Mouse (Mus musculus): ENCODE measurements around the gene Abcc9. TPM values are rescaled to one million over a fixed set of nuclear protein-coding genes. Genes with fewer than 3 reads are reported as not detected.

Abcc9 gene
- polyA plus RNA-seq, 2 experiments = 1.0 to 2.0 TPM

- Histone ChIP-seq H3K4me2 (ENCODE audit: low read depth) (no peak overlapping the region), H3K27me3 (ENCODE audit: control insufficient read depth, insufficient read depth, low read length) (no peaks in the 10 kb centered on the region), H3K4me1 (replicated peaks; ENCODE audit: control insufficient read depth in 2 of 2, insufficient read depth in 2 of 2, low read length in 1 of 2) (no peaks in the 10 kb centered on the region), H3K9ac (replicated peaks) (no peak overlapping the region), H3K9me3 (ENCODE audit: control insufficient read depth, low read length) (no peaks in the 10 kb centered on the region), H3K27ac (no peak overlapping the region), H3K4me3 (ENCODE audit: insufficient read depth in 1 of 2, low read depth in 2 of 2, low read length in 2 of 2) (no peak overlapping the region), H3K36me3 (replicated peaks; ENCODE audit: control insufficient read depth, insufficient read depth, low read depth) (no peaks in the 10 kb centered on the region)
- ATAC-seq (ENCODE audit: insufficient read depth) (no peak), DNase-seq (ENCODE audit: low read depth in 3 of 3, low spot score in 3 of 3) (no peak)
- 49% methylated on average over 5 of the region's 5 CpGs for WGBS (ENCODE audit: insufficient replicate concordance)
- TF ChIP-seq EP300 (IDR thresholded peaks at IDR 0.05; ENCODE audit: low read depth) (no peak), CTCF (IDR thresholded peaks at IDR 0.05; ENCODE audit: low read depth) (peak; percentile 60)
These were observed 43.1 kb downstream of the Abcc9 start for GRCm38 (mm10) chr6:142659038-142659437.

- H3K9ac ChIP-seq (replicated peaks) = no peak overlapping the region
- H3K27me3 ChIP-seq (ENCODE audit: control insufficient read depth, insufficient read depth, low read length) = no peaks in the 10 kb centered on the region
- ATAC-seq (ENCODE audit: insufficient read depth) (no peak), DNase-seq (ENCODE audit: low read depth in 3 of 3, low spot score in 3 of 3) (no peak)
- H3K4me2 ChIP-seq (ENCODE audit: low read depth) = no peak overlapping the region
- H3K4me1 ChIP-seq (replicated peaks; ENCODE audit: control insufficient read depth in 2 of 2, insufficient read depth in 2 of 2, low read length in 1 of 2) = no peaks in the 10 kb centered on the region
- H3K4me3 ChIP-seq (ENCODE audit: insufficient read depth in 1 of 2, low read depth in 2 of 2, low read length in 2 of 2) = no peak overlapping the region
- WGBS (ENCODE audit: insufficient replicate concordance) = 54% methylated on average over 5 of the region's 5 CpGs
- H3K9me3 ChIP-seq (ENCODE audit: control insufficient read depth, low read length) = no peaks in the 10 kb centered on the region
- TF ChIP-seq EP300 (IDR thresholded peaks at IDR 0.05; ENCODE audit: low read depth) (no peak), CTCF (IDR thresholded peaks at IDR 0.05; ENCODE audit: low read depth) (no peak)
- no peaks in the 10 kb centered on the region for H3K36me3 ChIP-seq (replicated peaks; ENCODE audit: control insufficient read depth, insufficient read depth, low read depth)
- no peak overlapping the region for H3K27ac ChIP-seq
These were observed 47.6 kb downstream of the Abcc9 start for GRCm38 (mm10) chr6:142654561-142654960.

GRCm38 (mm10) chr6:142652175-142652574, 49.9 kb downstream of the Abcc9 start:
- Histone ChIP-seq H3K4me3 (ENCODE audit: insufficient read depth in 1 of 2, low read depth in 2 of 2, low read length in 2 of 2) (no peak overlapping the region), H3K36me3 (replicated peaks; ENCODE audit: control insufficient read depth, insufficient read depth, low read depth) (no peaks in the 10 kb centered on the region), H3K27me3 (ENCODE audit: control insufficient read depth, insufficient read depth, low read length) (no peaks in the 10 kb centered on the region), H3K9ac (replicated peaks) (no peak overlapping the region), H3K4me2 (ENCODE audit: low read depth) (no peak overlapping the region), H3K27ac (no peak overlapping the region), H3K9me3 (ENCODE audit: control insufficient read depth, low read length) (no peaks in the 10 kb centered on the region), H3K4me1 (replicated peaks; ENCODE audit: control insufficient read depth in 2 of 2, insufficient read depth in 2 of 2, low read length in 1 of 2) (no peaks in the 10 kb centered on the region; a peak in 1 of 4 replicates)
- ATAC-seq (ENCODE audit: insufficient read depth) = no peak
- WGBS (ENCODE audit: insufficient replicate concordance) = 25% methylated on average over 1 of the region's 1 CpGs
- TF ChIP-seq CTCF (IDR thresholded peaks at IDR 0.05; ENCODE audit: low read depth) (no peak), EP300 (IDR thresholded peaks at IDR 0.05; ENCODE audit: low read depth) (no peak)
- no peak for DNase-seq (ENCODE audit: low read depth in 3 of 3, low spot score in 3 of 3)

GRCm38 (mm10) chr6:142649331-142649730, 52.8 kb downstream of the Abcc9 start:
- no peak overlapping the region for H3K4me2 ChIP-seq (ENCODE audit: low read depth)
- no peaks in the 10 kb centered on the region for H3K9me3 ChIP-seq (ENCODE audit: control insufficient read depth, low read length)
- H3K4me3 ChIP-seq (ENCODE audit: insufficient read depth in 1 of 2, low read depth in 2 of 2, low read length in 2 of 2) = no peak overlapping the region
- H3K4me1 ChIP-seq (replicated peaks; ENCODE audit: control insufficient read depth in 2 of 2, insufficient read depth in 2 of 2, low read length in 1 of 2) = no peaks in the 10 kb centered on the region; a peak in 1 of 4 replicates
- ATAC-seq (ENCODE audit: insufficient read depth) (no peak), DNase-seq (ENCODE audit: low read depth in 3 of 3, low spot score in 3 of 3) (no peak)
- WGBS (ENCODE audit: insufficient replicate concordance) = 45% methylated on average over 3 of the region's 3 CpGs
- no peaks in the 10 kb centered on the region for H3K27me3 ChIP-seq (ENCODE audit: control insufficient read depth, insufficient read depth, low read length)
- H3K27ac ChIP-seq = no peak overlapping the region
- TF ChIP-seq EP300 (IDR thresholded peaks at IDR 0.05; ENCODE audit: low read depth) (no peak), CTCF (IDR thresholded peaks at IDR 0.05; ENCODE audit: low read depth) (no peak)
- no peaks in the 10 kb centered on the region for H3K36me3 ChIP-seq (replicated peaks; ENCODE audit: control insufficient read depth, insufficient read depth, low read depth)
- H3K9ac ChIP-seq (replicated peaks) = no peak overlapping the region

GRCm38 (mm10) chr6:142645474-142645873, 56.6 kb downstream of the Abcc9 start:
- DNase-seq (ENCODE audit: low read depth in 3 of 3, low spot score in 3 of 3) (no peak), ATAC-seq (ENCODE audit: insufficient read depth) (no peak)
- H3K27ac ChIP-seq = no peak overlapping the region
- H3K9me3 ChIP-seq (ENCODE audit: control insufficient read depth, low read length) = no peaks in the 10 kb centered on the region
- H3K4me1 ChIP-seq (replicated peaks; ENCODE audit: control insufficient read depth in 2 of 2, insufficient read depth in 2 of 2, low read length in 1 of 2) = no peaks in the 10 kb centered on the region; a peak in 1 of 4 replicates
- H3K36me3 ChIP-seq (replicated peaks; ENCODE audit: control insufficient read depth, insufficient read depth, low read depth) = no peaks in the 10 kb centered on the region
- WGBS (ENCODE audit: insufficient replicate concordance) = 62% methylated on average over 7 of the region's 7 CpGs
- H3K4me2 ChIP-seq (ENCODE audit: low read depth) = no peak overlapping the region
- no peaks in the 10 kb centered on the region for H3K27me3 ChIP-seq (ENCODE audit: control insufficient read depth, insufficient read depth, low read length)
- H3K9ac ChIP-seq (replicated peaks) = no peak overlapping the region
- no peak for TF ChIP-seq EP300 (IDR thresholded peaks at IDR 0.05; ENCODE audit: low read depth)
- no peak for TF ChIP-seq CTCF (IDR thresholded peaks at IDR 0.05; ENCODE audit: low read depth)
- H3K4me3 ChIP-seq (ENCODE audit: insufficient read depth in 1 of 2, low read depth in 2 of 2, low read length in 2 of 2) = no peak overlapping the region
